ENCODE assay signal across 8 mouse cellular contexts in genomic region chr6:136465959-136466381, GRCm38 (mm10). TPM values are rescaled to one million over a fixed set of nuclear protein-coding genes. Genes with fewer than 3 reads are reported as not detected.
DNase-seq lines count a peak whose midpoint lies in the region.

No protein-coding gene starts in this region.

- 0 out of 2 replicates have a peak, but pooled peaks cover 7% of the 10 kb centered on the region for H3K27me3 ChIP-seq in midbrain, embryonic 10.5 days (ENCODE audit: low read depth, poor library complexity, severe bottlenecking)

- peaks cover 4% of the 10 kb centered on the region for H3K9me3 ChIP-seq in midbrain, embryonic 10.5 days (replicated peaks)

- intact Hi-C loops in left cerebral cortex, postnatal 4 days (cut with DNase I): loop anchor here (5.0 kb wide), 2 partner anchors 51 to 86 kb away; no protein-coding TSS in a partner anchor

- no peak overlapping the region for H3K4me3 ChIP-seq in midbrain, embryonic 10.5 days

- H3K27ac ChIP-seq in midbrain, embryonic 10.5 days (replicated peaks): peak overlapping the region; percentile 96

- 38% methylated on average over 8 of the region's 8 CpGs for WGBS in midbrain, embryonic 10.5 days

- peak; percentile 68 to 74 for DNase-seq in left cerebral cortex, adult 18-20 months (ENCODE audit: low spot score in 2 of 2)
- no peak for DNase-seq in left cerebral cortex, adult 11 months (ENCODE audit: low spot score)
- peak; percentile 74 for DNase-seq in embryo, embryonic 10 days (ENCODE audit: low spot score)
- DNase-seq in gastrocnemius, postnatal 10 days: peak; percentile 67
- DNase-seq in induced T-regulatory cell, adult 2 months (ENCODE audit: low read depth): peak; percentile 67
- peak; percentile 70 for DNase-seq in left cerebral cortex, postnatal 4 days
- peak; percentile 58 for DNase-seq in midbrain, embryonic 10.5 days (ENCODE audit: low spot score)
- DNase-seq in spleen, postnatal 36 days (ENCODE audit: low spot score in 2 of 2): peak; percentile 68 to 80

- peaks cover 58% of the 10 kb centered on the region for H3K4me1 ChIP-seq in midbrain, embryonic 10.5 days

- no peaks in the 10 kb centered on the region for H3K36me3 ChIP-seq in midbrain, embryonic 10.5 days

RNA-seq across cellular contexts. Expression of gene Atf7ip, which starts 40.0 kb away (rescaled TPM):
- 100 to 1,000 TPM in 1 of 2 experiments, 10 to 100 TPM in 1; 94.9 to 124 TPM for total RNA-seq in left cerebral cortex, adult 18-20 months (2021)
- 10 to 100 TPM; 51.8 to 80.1 TPM for total RNA-seq in gastrocnemius, postnatal 10 days (2021)
- 100 to 1,000 TPM; 142 TPM for total RNA-seq in left cerebral cortex, postnatal 4 days (2021)
- polyA plus RNA-seq in midbrain, embryonic 10.5 days (2016; fragmentation: Nextera tagmentation; extraction: Ambion mirVana): 37.4 and 45.7 TPM in 2 replicates

RNA-seq across cellular contexts. Expression of gene E330021D16Rik, which starts 50.6 kb away (rescaled TPM):
- not detected for total RNA-seq in left cerebral cortex, adult 18-20 months (2021)
- total RNA-seq in gastrocnemius, postnatal 10 days (2021): not detected
- not detected for total RNA-seq in left cerebral cortex, postnatal 4 days (2021)
- polyA plus RNA-seq in midbrain, embryonic 10.5 days (2016; fragmentation: Nextera tagmentation; extraction: Ambion mirVana): not detected in 2 replicates
